ENCODE assay signal across 12 mouse cellular contexts in genomic region chr13:37560800-37561199, GRCm38 (mm10).
A peak's percentile ranks its signal among the peaks of the same experiment; 100 is the strongest.
DNase-seq lines count a peak whose midpoint lies in the region; ATAC-seq and TF ChIP-seq lines count a peak whose summit lies in the region.
"Had no signal": no experiment of that assay in that cellular context is flagged by ENCODE, and none has a peak within 500 bp of the region (broad histone marks: within the 10 kb centered on the region; RNA-seq: fewer than 3 reads in every experiment).

No protein-coding gene starts in this region.

- H3K9me3 ChIP-seq in forebrain, embryonic 13.5 days (replicated peaks): no peaks in the 10 kb centered on the region
- H3K9me3 ChIP-seq in forebrain, postnatal 0 days (ENCODE audit: low read length): no peaks in the 10 kb centered on the region
- H3K9me3 ChIP-seq in kidney, embryonic 14.5 days (ENCODE audit: control insufficient read depth, low read length): no peaks in the 10 kb centered on the region
- no peaks in the 10 kb centered on the region for H3K9me3 ChIP-seq in neural tube, embryonic 12.5 days
- no peaks in the 10 kb centered on the region for H3K9me3 ChIP-seq in forebrain, embryonic 16.5 days (ENCODE audit: control insufficient read depth, low read length)
- H3K9me3 ChIP-seq: forebrain, embryonic 12.5 days; liver, embryonic 13.5 days had no signal

- H3K9ac ChIP-seq in forebrain, embryonic 13.5 days: no peak overlapping the region
- H3K9ac ChIP-seq in forebrain, postnatal 0 days: no peak overlapping the region
- H3K9ac ChIP-seq in kidney, embryonic 14.5 days (ENCODE audit: low read depth, low read length): no peak overlapping the region
- H3K9ac ChIP-seq in neural tube, embryonic 12.5 days: no peak overlapping the region
- no peak overlapping the region for H3K9ac ChIP-seq in forebrain, embryonic 16.5 days (replicated peaks; ENCODE audit: low read depth, low read length)
- H3K9ac ChIP-seq: forebrain, embryonic 12.5 days; liver, embryonic 13.5 days had no signal

- H3K4me3 ChIP-seq in forebrain, embryonic 13.5 days: no peak overlapping the region
- H3K4me3 ChIP-seq in forebrain, postnatal 0 days (ENCODE audit: low read depth, low read length): no peak overlapping the region
- H3K4me3 ChIP-seq in kidney, embryonic 14.5 days (ENCODE audit: low read length): no peak overlapping the region
- no peak overlapping the region for H3K4me3 ChIP-seq in neural tube, embryonic 12.5 days
- no peak overlapping the region for H3K4me3 ChIP-seq in forebrain, embryonic 16.5 days (replicated peaks; ENCODE audit: low read length)
- H3K4me3 ChIP-seq: forebrain, embryonic 12.5 days; liver, embryonic 13.5 days had no signal

- peaks cover 9% of the 10 kb centered on the region; the same call in 1 of the 2 replicates for H3K4me1 ChIP-seq in forebrain, embryonic 13.5 days
- no peaks in the 10 kb centered on the region for H3K4me1 ChIP-seq in forebrain, postnatal 0 days (ENCODE audit: insufficient read depth)
- peaks cover 25% of the 10 kb centered on the region for H3K4me1 ChIP-seq in kidney, embryonic 14.5 days (ENCODE audit: control insufficient read depth, insufficient read depth, low read length)
- peaks cover 26% of the 10 kb centered on the region for H3K4me1 ChIP-seq in neural tube, embryonic 12.5 days
- no peaks in the 10 kb centered on the region for H3K4me1 ChIP-seq in forebrain, embryonic 16.5 days (replicated peaks; ENCODE audit: control insufficient read depth, insufficient read depth, low read length)

- H3K27me3 ChIP-seq in forebrain, embryonic 13.5 days: no peaks in the 10 kb centered on the region
- H3K27me3 ChIP-seq in forebrain, postnatal 0 days (ENCODE audit: insufficient read depth, low read length): no peaks in the 10 kb centered on the region
- no peaks in the 10 kb centered on the region for H3K27me3 ChIP-seq in kidney, embryonic 14.5 days (ENCODE audit: control insufficient read depth, insufficient read depth, low read length)
- H3K27me3 ChIP-seq in neural tube, embryonic 12.5 days (replicated peaks): no peaks in the 10 kb centered on the region
- no peaks in the 10 kb centered on the region for H3K27me3 ChIP-seq in forebrain, embryonic 16.5 days (replicated peaks; ENCODE audit: control insufficient read depth, insufficient read depth, low read length)
- H3K27me3 ChIP-seq: forebrain, embryonic 12.5 days; liver, embryonic 13.5 days had no signal

- ATAC-seq in forebrain, embryonic 13.5 days: 0 out of 2 replicates have a peak, but pooled peaks have one; percentile 33
- no peak for ATAC-seq in forebrain, postnatal 0 days
- ATAC-seq in kidney, embryonic 14.5 days (ENCODE audit: low FRiP score, low TSS enrichment): peak; percentile 13; the same call in 1 of the 2 replicates
- peak; percentile 45; the same call in 1 of the 2 replicates for ATAC-seq in neural tube, embryonic 12.5 days (ENCODE audit: low FRiP score, low read depth)
- no peak for ATAC-seq in forebrain, embryonic 16.5 days

- no peak overlapping the region for H3K4me2 ChIP-seq in forebrain, embryonic 13.5 days
- H3K4me2 ChIP-seq in forebrain, postnatal 0 days (ENCODE audit: low read depth): no peak overlapping the region
- no peak overlapping the region for H3K4me2 ChIP-seq in kidney, embryonic 14.5 days (replicated peaks; ENCODE audit: low read depth, low read length)
- H3K4me2 ChIP-seq in neural tube, embryonic 12.5 days (replicated peaks): no peak overlapping the region
- no peak overlapping the region for H3K4me2 ChIP-seq in forebrain, embryonic 16.5 days (ENCODE audit: low read length)
- H3K4me2 ChIP-seq: forebrain, embryonic 12.5 days; liver, embryonic 13.5 days had no signal

- WGBS in forebrain, embryonic 13.5 days: 69% methylated on average over 3 of the region's 3 CpGs
- 62% methylated on average over 3 of the region's 3 CpGs for WGBS in forebrain, postnatal 0 days
- 18% methylated on average over 3 of the region's 3 CpGs for WGBS in kidney, embryonic 14.5 days
- WGBS in neural tube, embryonic 12.5 days: 41% methylated on average over 3 of the region's 3 CpGs
- WGBS in forebrain, embryonic 16.5 days: 51% methylated on average over 3 of the region's 3 CpGs

- H3K36me3 ChIP-seq in forebrain, embryonic 13.5 days (ENCODE audit: poor library complexity, severe bottlenecking): no peaks in the 10 kb centered on the region
- no peaks in the 10 kb centered on the region for H3K36me3 ChIP-seq in forebrain, postnatal 0 days (ENCODE audit: insufficient read depth)
- no peaks in the 10 kb centered on the region for H3K36me3 ChIP-seq in kidney, embryonic 14.5 days (ENCODE audit: control insufficient read depth, insufficient read depth, low read length)
- no peaks in the 10 kb centered on the region for H3K36me3 ChIP-seq in neural tube, embryonic 12.5 days
- H3K36me3 ChIP-seq in forebrain, embryonic 16.5 days (ENCODE audit: control insufficient read depth, insufficient read depth): no peaks in the 10 kb centered on the region
- H3K36me3 ChIP-seq: forebrain, embryonic 12.5 days; liver, embryonic 13.5 days had no signal

- no peak for TF ChIP-seq CTCF in forebrain, postnatal 0 days (IDR thresholded peaks at IDR 0.05; ENCODE audit: low read depth)

- DNase-seq in forebrain, postnatal 0 days: no peak
- DNase-seq in kidney, postnatal 14 days: no peak
- no peak for DNase-seq in neural tube, embryonic 10.5 days (ENCODE audit: extremely low spot score, low spot score)
- no peak for DNase-seq in lung, postnatal 4 days
- DNase-seq: cerebellum, adult 2 months; liver, embryonic 13.5 days; spleen, adult 18-20 months had no signal

- H3K27ac ChIP-seq in forebrain, embryonic 13.5 days: no peak overlapping the region
- no peak overlapping the region for H3K27ac ChIP-seq in forebrain, postnatal 0 days (ENCODE audit: low read depth, low read length)
- no peak overlapping the region for H3K27ac ChIP-seq in kidney, embryonic 14.5 days (ENCODE audit: low read depth, low read length)
- H3K27ac ChIP-seq in neural tube, embryonic 12.5 days: no peak overlapping the region
- H3K27ac ChIP-seq in forebrain, embryonic 16.5 days (ENCODE audit: low read length): no peak overlapping the region
- H3K27ac ChIP-seq: forebrain, embryonic 12.5 days had no signal

Comparison
In these comparisons a context has a peak if more than half of its experiments do, and no peak if none do; other contexts are left out.
1. ATAC-seq: peak in forebrain, embryonic 13.5 days (single experiment), kidney, embryonic 14.5 days (single experiment) and neural tube, embryonic 12.5 days (single experiment); none in forebrain, postnatal 0 days (single experiment) and forebrain, embryonic 16.5 days (single experiment).